Comparison of ENCODE assay signal across 15 mouse cellular contexts in genomic region chr16:21431614-21432013, GRCm38 (mm10). TPM values are rescaled to one million over a fixed set of nuclear protein-coding genes. Genes with fewer than 3 reads are reported as not detected.
DNase-seq lines count a peak whose midpoint lies in the region; TF ChIP-seq lines count a peak whose summit lies in the region.
"Had no signal": no experiment of that assay in that cellular context is flagged by ENCODE, and none has a peak within 500 bp of the region (broad histone marks: within the 10 kb centered on the region; RNA-seq: fewer than 3 reads in every experiment).

No protein-coding gene starts in this region.

- DNase-seq in layer of hippocampus, adult 2 months (ENCODE audit: low spot score in 2 of 2), result no peak
- DNase-seq in layer of hippocampus, postnatal 36 days, result no peak
- peak; percentile 20 for DNase-seq in thymus, postnatal 4 days
- no peak for DNase-seq in thymus, postnatal 10 days (ENCODE audit: low spot score in 2 of 2)
- peak; percentile 86 for DNase-seq in R1 (ENCODE audit: low read depth, low spot score)
- no peak for DNase-seq in gastrocnemius, postnatal 10 days
- DNase-seq in cerebellum, adult 8-10 months, result no peak
- DNase-seq: cerebellum, postnatal 14 days; heart, postnatal 10 days; retina, postnatal 1 day had no signal

- H3K27ac ChIP-seq in layer of hippocampus, adult 2 months, result no peak overlapping the region
- H3K27ac ChIP-seq: embryonic facial prominence, embryonic 10.5 days; forebrain, embryonic 15.5 days; lung, embryonic 15.5 days had no signal

- no peak overlapping the region for H3K4me3 ChIP-seq in layer of hippocampus, adult 2 months
- H3K4me3 ChIP-seq: embryonic facial prominence, embryonic 10.5 days; erythroblast, embryonic 14.5 days; forebrain, embryonic 15.5 days; lung, embryonic 15.5 days; megakaryocyte, embryonic 14.5 days had no signal

- peak; percentile 48 for TF ChIP-seq CTCF in layer of hippocampus, adult 2 months (conservative IDR thresholded peaks at IDR 0.05)

RNA-seq across cellular contexts. Expression of gene Vps8, which starts 8.7 kb away (rescaled TPM):
- 10 to 100 TPM; 55.1 to 55.9 TPM for total RNA-seq in layer of hippocampus, adult 2 months (2021)
- total RNA-seq in layer of hippocampus, postnatal 36 days (2021), result 10 to 100 TPM; 48.1 to 54.7 TPM
- total RNA-seq in gastrocnemius, postnatal 10 days (2021), result 10 to 100 TPM; 10.6 to 12.2 TPM

Comparison
In these comparisons a context has a peak if more than half of its experiments do, and no peak if none do; other contexts are left out.
1. DNase-seq: peak in thymus, postnatal 4 days (single experiment) and R1 (single experiment); none in layer of hippocampus, adult 2 months (0 of 2), layer of hippocampus, postnatal 36 days (0 of 2), thymus, postnatal 10 days (0 of 2), gastrocnemius, postnatal 10 days (single experiment) and cerebellum, adult 8-10 months (single experiment).